Mouse (Mus musculus) myocyte (in vitro differentiated cells): Measurements from ENCODE around the gene Celf5.

Experiments
- MYOD1 ChIP-seq, 3 experiments: IDR thresholded peaks; one replicate each; pipeline ENCODE4 v1.6.1; 2011; ENCODE audit warnings: control low read depth in 2 of 3, low read depth in 2 of 3, mild to moderate bottlenecking in 2 of 3, moderate library complexity in 1 of 3; ENCODE audit not compliant: insufficient read length in 2 of 3, control insufficient read depth in 1 of 3
- MYOG ChIP-seq, 3 experiments: IDR thresholded peaks; one replicate each; pipeline ENCODE4 v1.6.1; 2011; ENCODE audit warnings: control low read depth in 2 of 3, low read depth in 2 of 3, mild to moderate bottlenecking in 2 of 3; ENCODE audit not compliant: insufficient read length in 2 of 3, control insufficient read depth in 1 of 3, insufficient read depth in 1 of 3
- POLR2A ChIP-seq: IDR thresholded peaks from one replicate; pipeline ENCODE4 v1.6.1; 2011; ENCODE audit warnings: low read depth, mild to moderate bottlenecking, control low read depth, moderate library complexity; ENCODE audit not compliant: insufficient read length
- POLR2AphosphoS2 ChIP-seq: IDR thresholded peaks from one replicate; pipeline ENCODE4 v1.6.1; 2011; ENCODE audit warnings: low read depth, control low read depth; ENCODE audit not compliant: insufficient read length
- USF1 ChIP-seq: IDR thresholded peaks from one replicate; pipeline ENCODE4 v1.6.1; 2011; ENCODE audit warnings: low read depth, mild to moderate bottlenecking, control low read depth, moderate library complexity

- TF ChIP-seq POLR2AphosphoS2 (no peak), POLR2A (no peak), MYOG (IDR thresholded peaks at IDR 0.05; ENCODE audit: control insufficient read depth in 1 of 3, insufficient read depth in 1 of 3, insufficient read length in 2 of 3, low read depth in 2 of 3) (no peak), MYOD1 (IDR thresholded peaks at IDR 0.05; ENCODE audit: control insufficient read depth in 1 of 3, insufficient read length in 2 of 3, low read depth in 2 of 3) (no peak), USF1 (no peak)
These were observed 10.2 kb upstream of the Celf5 start for GRCm38 (mm10) chr10:81492606-81493240.
